Mouse (Mus musculus): ENCODE measurements around the gene Vstm4.

- TF ChIP-seq CTCF (IDR thresholded peaks at IDR 0.05; ENCODE audit: low read depth), result no peak
- no peak for TF ChIP-seq EP300 (optimal IDR thresholded peaks at IDR 0.05)
Measured at GRCm38 (mm10) chr14:32877549-32877948, 21.0 kb downstream of the Vstm4 start.

All from stomach, postnatal 0 days (tissue).